Mouse (Mus musculus) small intestine, adult 10 weeks (tissue): ENCODE measurements around the gene Large2. TPM values are rescaled to one million over a fixed set of nuclear protein-coding genes. Genes with fewer than 3 reads are reported as not detected.

Experiments used
- polyA plus RNA-seq: library from polyadenylated mRNA; stranded (reverse); fragments of 350-450 nt; fragmentation: Illumina TruSeq; extraction: RNeasy Lipid Tissue Mini Kit (QIAGEN cat#74804); gene quantifications from one replicate; pipeline ENCODE4 v1.2.3, GENCODE M21; 2014; ENCODE audit warnings: low replicate concordance

The Large2 gene
- polyA plus RNA-seq = 0.71 TPM

GRCm38 (mm10) chr2:92374514-92374913 is at the start of gene Large2, which contains the start of gene Pex16:
TSS of gene Large2 (minus strand) at chr2:92374869.
TSS of gene Pex16 (plus strand) at chr2:92374676.

GRCm38 (mm10) chr2:92401091-92401561 is 26.5 kb upstream of the Large2 start, which contains the start of gene Mapk8ip1:
TSS of gene Mapk8ip1 (minus strand) at chr2:92401263.

GRCm38 (mm10) chr2:92381901-92382588 is 7.4 kb upstream of the Large2 start, which contains the start of gene 1700029I15Rik:
TSS of gene 1700029I15Rik (plus strand) at chr2:92382538.

Other genes with a start within 250 kb of the Large2 start
- not detected for gene Pex16, start 193 bp downstream of the Large2 start, polyA plus RNA-seq
- not detected for gene 1700029I15Rik, start 7.7 kb upstream of the Large2 start, polyA plus RNA-seq
- gene Mapk8ip1, start 26.4 kb upstream of the Large2 start, polyA plus RNA-seq = 0.22 TPM
- 0.52 TPM for gene Cry2, start 59.2 kb upstream of the Large2 start, polyA plus RNA-seq
- gene Slc35c1, start 85.7 kb upstream of the Large2 start, polyA plus RNA-seq = 6.3 TPM
- gene Chst1, start 224.8 kb upstream of the Large2 start, polyA plus RNA-seq = 0.48 TPM